Mouse (Mus musculus) neural tube, embryonic 11.5 days (tissue): ENCODE measurements around the gene Rhbdd2. TPM values are rescaled to one million over a fixed set of nuclear protein-coding genes. Genes with fewer than 3 reads are reported as not detected.

Experiments
- ATAC-seq: fragments of 200-750 bp; cut with Nextera tagmentation; 2 replicates; pipeline ENCODE4 v1.8.0; 2017; ENCODE audit warnings: moderate number of reproducible peaks, mild to moderate bottlenecking, moderate TSS enrichment, moderate library complexity; ENCODE audit not compliant: insufficient read depth, low FRiP score, low TSS enrichment
- DNase-seq: peaks from one replicate; pipeline ENCODE4 v3.0.0-alpha.2; 2015; ENCODE audit warnings: low spot score
- H3K27ac ChIP-seq: fragments of 300-500 bp; sonication (generic); 2 replicates; pipeline ENCODE4 v1.5.1; 2014; ENCODE audit warnings: low read depth, mild to moderate bottlenecking, low read length
- H3K27me3 ChIP-seq: fragments of 300-500 bp; sonication (generic); 2 replicates; pipeline ENCODE4 v1.6.1; 2014; ENCODE audit warnings: mild to moderate bottlenecking, low read length, mixed read lengths; ENCODE audit not compliant: control insufficient read depth, insufficient read depth
- H3K36me3 ChIP-seq: fragments of 300-500 bp; sonication (generic); 2 replicates; pipeline ENCODE4 v1.6.1; 2014; ENCODE audit warnings: mild to moderate bottlenecking, low read length, moderate library complexity, mixed read lengths; ENCODE audit not compliant: control insufficient read depth, insufficient read depth
- H3K4me1 ChIP-seq: fragments of 300-500 bp; sonication (generic); 2 replicates; pipeline ENCODE4 v1.6.1; 2014; ENCODE audit warnings: low read length, mixed read lengths; ENCODE audit not compliant: control insufficient read depth, insufficient read depth
- H3K4me2 ChIP-seq: fragments of 300-500 bp; sonication (generic); 2 replicates; pipeline ENCODE4 v1.6.1; 2014; ENCODE audit warnings: low read depth, mild to moderate bottlenecking, moderate library complexity
- H3K4me3 ChIP-seq: fragments of 300-500 bp; sonication (generic); 2 replicates; pipeline ENCODE4 v1.5.1; 2014; ENCODE audit warnings: low read depth, low read length
- H3K9ac ChIP-seq: fragments of 300-500 bp; sonication (generic); 2 replicates; pipeline ENCODE4 v1.6.1; 2014; ENCODE audit warnings: mild to moderate bottlenecking, low read length
- H3K9me3 ChIP-seq: fragments of 300-500 bp; sonication (generic); 2 replicates; pipeline ENCODE4 v1.6.1; 2016; ENCODE audit warnings: low read length; ENCODE audit not compliant: control insufficient read depth
- WGBS: fragments of 180-500 bp; shearing (Covaris S2); extraction: QIAGEN DNeasy Blood & Tissue Kit; methylation state at CpG from one replicate; pipeline ENCODE4 v1.1.7; 2014; 5-methylcytosine and 5-hydroxymethylcytosine counted together
- polyA plus RNA-seq: library from polyadenylated mRNA; unstranded; fragments of >200 nt; fragmentation: Nextera tagmentation; extraction: Ambion mirVana; gene quantifications from 2 replicates; pipeline ENCODE4 v1.2.1, GENCODE M21; 2014

Rhbdd2 gene
- polyA plus RNA-seq, 1 experiment from 2014 or later: 66.6 TPM

- Histone ChIP-seq H3K27ac (no peak overlapping the region), H3K9ac (no peak overlapping the region), H3K9me3 (no peaks in the 10 kb centered on the region), H3K4me3 (no peak overlapping the region), H3K4me1 (no peaks in the 10 kb centered on the region), H3K27me3 (no peaks in the 10 kb centered on the region), H3K36me3 (no peaks in the 10 kb centered on the region), H3K4me2 (no peak overlapping the region)
- no peak for DNase-seq
- 85% methylated on average over 6 of the region's 6 CpGs for WGBS
- ATAC-seq: no peak
Observed at GRCm38 (mm10) chr5:135680967-135681545, 48.6 kb downstream of the Rhbdd2 start.

- no peaks in the 10 kb centered on the region for H3K36me3 ChIP-seq
- WGBS: 92% methylated on average over 5 of the region's 5 CpGs
- no peak for ATAC-seq
- no peak for DNase-seq
- H3K4me1 ChIP-seq: no peaks in the 10 kb centered on the region
- no peak overlapping the region for H3K27ac ChIP-seq
- no peak overlapping the region for H3K9ac ChIP-seq
- no peak overlapping the region for H3K4me3 ChIP-seq
- no peak overlapping the region for H3K4me2 ChIP-seq
- no peaks in the 10 kb centered on the region for H3K27me3 ChIP-seq
- no peaks in the 10 kb centered on the region for H3K9me3 ChIP-seq
Observed at GRCm38 (mm10) chr5:135682009-135682408, 49.6 kb downstream of the Rhbdd2 start.

GRCm38 (mm10) chr5:135682942-135683570 is 50.6 kb downstream of the Rhbdd2 start:
- no peaks in the 10 kb centered on the region for H3K9me3 ChIP-seq
- no peak overlapping the region for H3K27ac ChIP-seq
- no peak overlapping the region for H3K4me3 ChIP-seq
- no peak overlapping the region for H3K9ac ChIP-seq
- 0 out of 2 replicates have a peak, but pooled peaks cover under 1% of the 10 kb centered on the region for H3K4me1 ChIP-seq
- ATAC-seq: no peak
- no peaks in the 10 kb centered on the region for H3K27me3 ChIP-seq
- H3K36me3 ChIP-seq: no peaks in the 10 kb centered on the region
- no peak for DNase-seq
- WGBS: 84% methylated on average over 12 of the region's 12 CpGs
- H3K4me2 ChIP-seq: no peak overlapping the region

GRCm38 (mm10) chr5:135690401-135690800 is 58.0 kb downstream of the Rhbdd2 start:
- no peak overlapping the region; the same call in 1 of the 2 replicates for H3K9ac ChIP-seq
- no peaks in the 10 kb centered on the region for H3K27me3 ChIP-seq
- H3K9me3 ChIP-seq: no peaks in the 10 kb centered on the region
- peak overlapping the region; percentile 81 for H3K4me3 ChIP-seq
- ATAC-seq (no peak), DNase-seq (no peak)
- H3K27ac ChIP-seq: no peak overlapping the region
- peaks cover 13% of the 10 kb centered on the region for H3K4me1 ChIP-seq
- WGBS: 84% methylated on average over 5 of the region's 5 CpGs
- H3K36me3 ChIP-seq: no peaks in the 10 kb centered on the region; the same call in 1 of the 2 replicates
- peak overlapping the region; percentile 76 for H3K4me2 ChIP-seq

GRCm38 (mm10) chr5:135691266-135691665 is 58.8 kb downstream of the Rhbdd2 start:
- ATAC-seq (no peak), DNase-seq (no peak)
- 85% methylated on average over 4 of the region's 4 CpGs for WGBS
- Histone ChIP-seq H3K4me2 (no peak overlapping the region), H3K36me3 (no peaks in the 10 kb centered on the region; the same call in 1 of the 2 replicates), H3K27ac (no peak overlapping the region), H3K9me3 (no peaks in the 10 kb centered on the region), H3K9ac (no peak overlapping the region), H3K4me1 (peaks cover 13% of the 10 kb centered on the region), H3K4me3 (no peak overlapping the region), H3K27me3 (no peaks in the 10 kb centered on the region)

- ATAC-seq (no peak), DNase-seq (no peak)
- Histone ChIP-seq H3K36me3 (no peaks in the 10 kb centered on the region; the same call in 1 of the 2 replicates), H3K4me2 (no peak overlapping the region), H3K4me3 (no peak overlapping the region), H3K9ac (no peak overlapping the region), H3K9me3 (no peaks in the 10 kb centered on the region), H3K27me3 (no peaks in the 10 kb centered on the region), H3K4me1 (peaks cover 10% of the 10 kb centered on the region), H3K27ac (no peak overlapping the region)
- whole genome bisulfite sequencing: 97% methylated on average over 5 of the region's 5 CpGs
Observed at GRCm38 (mm10) chr5:135693281-135693853, 60.9 kb downstream of the Rhbdd2 start.

- DNase-seq: no peak
- 73% methylated on average over 7 of the region's 7 CpGs for WGBS
- no peaks in the 10 kb centered on the region; the same call in 1 of the 2 replicates for H3K36me3 ChIP-seq
Observed at GRCm38 (mm10) chr5:135695277-135695721, 62.9 kb downstream of the Rhbdd2 start.

More at GRCm38 (mm10) chr5:135695277-135695721, 62.9 kb downstream of the Rhbdd2 start:
- H3K4me2 ChIP-seq: no peak overlapping the region
- no peaks in the 10 kb centered on the region for H3K9me3 ChIP-seq
- H3K27me3 ChIP-seq: no peaks in the 10 kb centered on the region
- no peak for ATAC-seq
- no peak overlapping the region for H3K4me3 ChIP-seq
- no peak overlapping the region for H3K27ac ChIP-seq
- H3K9ac ChIP-seq: no peak overlapping the region
- peaks cover 2% of the 10 kb centered on the region; the same call in 1 of the 2 replicates for H3K4me1 ChIP-seq
